Mouse (Mus musculus): ENCODE measurements around the gene Dmrta2.

Gene Dmrta2

GRCm38 (mm10) chr4:109977148-109978067 is at the start of gene Dmrta2:
TSS of gene Dmrta2 (plus strand) at chr4:109978053.
- in situ Hi-C loops (cut with MboI, MseI): no loop called here

- in situ Hi-C loops (cut with MboI, MseI): no loop called here
Measured at GRCm38 (mm10) chr4:109929058-109929457, 48.8 kb upstream of the Dmrta2 start.

DNA sequence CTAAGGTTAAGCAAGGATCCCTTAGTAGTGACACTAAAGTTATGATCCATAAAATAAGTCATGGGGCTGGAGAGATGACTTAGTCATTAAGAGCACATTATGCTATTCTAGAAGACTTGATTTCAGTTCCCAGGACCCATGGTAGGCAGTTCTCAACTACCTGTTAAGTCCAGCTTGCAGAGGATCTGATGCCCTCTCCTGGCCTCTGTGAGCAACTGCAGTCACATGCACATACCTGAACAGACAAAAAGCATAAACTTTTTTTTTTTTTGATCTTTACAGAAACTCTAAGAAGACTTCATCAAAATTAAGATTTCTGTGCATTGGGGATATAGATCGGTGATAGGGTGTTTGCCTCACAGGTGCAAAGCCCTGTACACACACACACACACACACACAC is 47.4 kb upstream of the Dmrta2 start:
- in situ Hi-C loops (cut with MboI, MseI): no loop called here

- in situ Hi-C loops (cut with MboI, MseI): no loop called here
Measured at GRCm38 (mm10) chr4:109930935-109931334, 46.9 kb upstream of the Dmrta2 start.

- in situ Hi-C loops (cut with MboI, MseI): loop anchor here in 1 of 2 experiments (5.0 kb wide), 1 partner anchor 184 kb away; no protein-coding TSS in a partner anchor
Measured at GRCm38 (mm10) chr4:109936557-109936956, 41.3 kb upstream of the Dmrta2 start.

DNA sequence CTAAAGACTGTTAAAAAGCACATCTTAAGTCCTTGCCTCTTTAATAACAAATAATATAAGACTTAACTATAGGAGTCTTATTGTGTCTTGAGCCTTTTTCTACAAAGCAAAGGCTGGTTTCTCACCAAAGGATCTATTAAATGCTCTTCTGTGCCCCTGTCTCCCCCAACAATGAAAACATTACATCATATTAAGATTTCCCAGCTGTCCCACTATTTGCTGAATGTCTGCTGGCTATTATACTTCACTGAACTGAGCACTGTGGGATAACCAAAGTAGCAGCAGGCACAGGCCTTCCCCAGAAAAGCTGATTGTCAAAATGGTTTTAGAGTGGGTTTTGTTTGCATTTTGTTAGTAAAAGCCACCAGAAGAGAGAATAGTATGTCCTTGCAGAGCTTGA is 38.6 kb upstream of the Dmrta2 start:
- in situ Hi-C loops (cut with MboI, MseI): loop anchor here in 1 of 2 experiments (5.0 kb wide), 1 partner anchor 187 kb away; no protein-coding TSS in a partner anchor

- in situ Hi-C loops (cut with MboI, MseI): no loop called here
Measured at GRCm38 (mm10) chr4:109945554-109945953, 32.3 kb upstream of the Dmrta2 start.

- in situ Hi-C loops (cut with MboI, MseI): no loop called here
Measured at GRCm38 (mm10) chr4:109949307-109949706, 28.5 kb upstream of the Dmrta2 start.

DNA sequence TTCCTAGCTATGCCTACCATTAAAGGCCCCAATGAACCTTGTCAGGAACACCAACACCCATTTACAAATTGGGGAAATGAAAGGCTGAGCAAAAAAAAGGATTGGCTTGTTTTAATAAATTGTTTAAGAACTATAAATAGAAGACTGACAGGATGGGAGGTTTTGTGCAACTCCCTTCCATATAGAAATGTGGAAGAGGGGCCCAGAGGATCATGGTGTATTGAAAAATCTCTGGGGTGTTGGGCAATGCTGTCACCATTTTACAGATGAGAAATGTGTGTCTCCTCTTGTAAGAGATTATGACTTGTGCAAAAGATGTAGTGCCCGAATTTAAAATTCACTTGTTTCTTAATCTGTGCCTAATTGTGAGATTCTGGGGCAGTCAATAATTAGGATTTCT is 24.3 kb upstream of the Dmrta2 start:
- in situ Hi-C loops (cut with MboI, MseI): no loop called here

- in situ Hi-C loops (cut with MboI, MseI): no loop called here
Measured at GRCm38 (mm10) chr4:109960201-109960935, 17.5 kb upstream of the Dmrta2 start.

DNA sequence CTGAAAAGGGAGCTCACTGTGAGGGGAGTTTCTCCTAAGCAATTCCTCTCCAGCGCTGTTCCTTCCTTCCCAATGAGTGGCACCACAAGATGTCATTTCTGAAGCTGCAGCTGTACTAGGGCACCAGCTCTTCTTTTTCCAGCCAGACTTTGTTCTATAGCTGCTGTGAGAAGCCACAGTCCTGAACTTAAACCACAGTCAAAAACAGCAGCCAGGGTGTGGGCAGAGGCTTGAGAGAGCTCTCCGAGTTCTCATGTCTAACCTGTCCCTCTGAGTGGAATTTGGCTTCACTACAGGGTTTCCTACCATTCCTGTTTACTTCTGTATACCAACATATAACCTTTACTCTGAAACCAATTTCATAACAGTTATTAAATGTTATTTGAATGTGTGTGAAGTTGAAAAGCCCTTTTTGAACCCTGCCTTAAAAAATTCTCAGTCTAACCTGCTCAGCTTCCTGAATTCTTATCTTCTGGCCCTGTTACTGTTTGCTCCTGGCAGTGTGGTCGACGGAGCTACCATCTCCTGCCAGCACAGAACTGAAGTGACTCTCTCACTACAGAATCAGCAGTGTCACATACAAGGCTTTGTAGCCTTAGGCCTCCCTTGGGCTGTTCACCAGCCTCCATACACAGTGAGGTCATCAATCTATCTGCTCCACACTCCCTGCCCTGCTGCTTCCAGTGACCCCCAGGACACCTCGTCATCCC is 14.1 kb upstream of the Dmrta2 start:
- in situ Hi-C loops (cut with MboI, MseI): no loop called here

DNA sequence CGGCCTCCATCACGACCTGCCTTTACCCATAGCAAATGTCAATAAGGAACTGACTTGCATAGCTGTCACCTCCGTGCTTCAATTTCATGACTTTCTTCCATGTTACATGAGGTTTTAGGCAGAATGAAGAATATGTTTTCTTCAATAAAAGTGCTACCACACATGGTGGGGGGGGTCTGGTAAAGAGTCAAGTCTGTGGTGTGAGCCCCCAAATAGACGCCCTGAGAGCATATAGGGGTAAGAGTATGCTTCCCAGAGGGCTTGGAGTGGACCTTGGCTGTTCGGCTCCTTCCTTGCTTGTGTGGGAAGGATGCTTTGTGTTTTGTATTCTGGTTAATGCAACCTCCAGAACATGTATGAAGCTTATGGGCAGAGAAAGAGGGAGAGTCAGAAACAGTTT is 8.3 kb upstream of the Dmrta2 start:
- in situ Hi-C loops (cut with MboI, MseI): no loop called here

GRCm38 (mm10) chr4:109973991-109974654 is 3.7 kb upstream of the Dmrta2 start:
- in situ Hi-C loops (cut with MboI, MseI): no loop called here

- in situ Hi-C loops (cut with MboI, MseI): no loop called here
Measured at GRCm38 (mm10) chr4:109974655-109975380, 3.0 kb upstream of the Dmrta2 start.

DNA sequence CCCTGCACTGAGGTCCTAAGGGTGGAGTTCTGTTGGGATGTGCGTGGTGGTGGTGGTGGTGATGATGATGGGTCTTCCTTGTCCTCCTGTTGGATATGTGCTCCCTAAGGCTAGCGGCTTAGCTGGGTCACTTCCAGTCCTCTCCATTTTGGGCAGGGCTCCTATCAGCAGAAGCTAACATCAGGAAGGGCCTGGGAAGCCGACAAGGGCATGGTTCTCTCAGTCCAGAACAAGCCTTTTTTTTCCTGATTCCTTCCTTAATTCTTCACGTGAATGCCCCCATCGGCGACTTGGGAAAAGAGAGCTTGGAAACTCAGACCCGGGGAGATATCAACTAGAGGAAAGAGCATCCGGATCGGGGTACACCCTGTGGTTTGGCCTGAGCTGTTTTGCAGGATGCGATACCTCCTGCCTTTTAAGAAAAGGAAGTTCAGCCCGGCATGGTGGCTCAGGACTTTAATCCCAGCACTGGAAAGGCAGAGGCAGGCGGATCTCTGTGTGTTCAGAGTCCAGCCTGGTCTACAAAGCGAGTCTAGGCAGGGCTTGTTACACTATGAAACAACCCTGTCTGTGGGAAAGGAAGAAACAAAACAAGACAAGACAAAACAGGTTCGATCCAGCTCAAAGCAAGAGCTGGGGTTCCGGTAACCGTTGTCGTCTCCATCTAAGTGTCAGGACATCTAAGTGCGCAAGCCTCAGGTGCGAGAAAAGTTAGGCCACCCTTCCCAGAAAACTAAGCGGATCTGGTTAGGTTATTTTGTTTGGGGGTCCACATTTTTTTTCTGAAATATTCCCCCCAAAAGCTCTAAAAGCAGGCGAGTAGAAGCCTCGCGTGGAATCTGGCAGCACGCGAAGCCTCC is 2.2 kb upstream of the Dmrta2 start:
- in situ Hi-C loops (cut with MboI, MseI): no loop called here

DNA sequence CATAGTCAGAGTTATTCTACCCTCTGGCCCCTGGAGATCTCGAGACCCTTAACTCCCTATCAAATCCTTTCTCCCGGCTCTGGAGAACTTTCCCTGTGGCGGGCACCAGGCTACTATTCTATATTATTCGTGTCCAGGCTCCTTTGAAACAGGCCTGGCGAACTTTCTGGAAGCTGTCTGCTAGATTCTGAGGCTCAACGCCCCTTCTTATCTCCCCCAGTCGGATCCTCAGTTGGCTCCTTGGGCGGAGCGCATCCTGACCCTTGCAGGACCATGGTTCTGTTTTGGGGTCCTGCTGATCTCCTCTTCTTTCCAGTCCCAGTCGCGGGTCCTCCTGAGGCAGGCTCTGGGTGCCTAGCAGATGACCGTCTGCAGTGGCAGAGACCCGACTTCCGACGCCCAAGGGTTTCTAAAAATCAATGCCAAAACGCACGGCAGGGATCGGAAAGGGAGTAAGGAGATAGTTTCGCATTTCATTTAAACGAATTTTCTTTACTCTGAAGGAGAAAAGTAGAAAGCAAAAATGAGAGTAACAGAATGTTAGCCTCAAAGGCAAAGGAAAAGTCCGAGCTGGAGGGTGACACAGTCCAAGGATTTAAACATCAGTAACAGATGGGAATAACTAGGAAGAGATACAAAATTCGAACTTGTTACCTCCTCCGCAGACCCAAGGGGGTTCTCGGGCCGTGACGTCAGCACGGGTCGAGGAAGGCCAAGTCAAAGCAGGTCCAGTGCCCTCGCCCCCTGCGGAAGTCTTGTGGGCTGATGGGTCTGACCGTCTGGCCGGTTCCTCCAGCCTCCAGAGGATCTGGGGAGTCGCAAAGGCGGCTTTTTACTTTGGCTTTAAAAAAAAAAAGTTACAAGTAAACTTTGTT is 1.3 kb upstream of the Dmrta2 start:
- in situ Hi-C loops (cut with MboI, MseI): no loop called here

DNA sequence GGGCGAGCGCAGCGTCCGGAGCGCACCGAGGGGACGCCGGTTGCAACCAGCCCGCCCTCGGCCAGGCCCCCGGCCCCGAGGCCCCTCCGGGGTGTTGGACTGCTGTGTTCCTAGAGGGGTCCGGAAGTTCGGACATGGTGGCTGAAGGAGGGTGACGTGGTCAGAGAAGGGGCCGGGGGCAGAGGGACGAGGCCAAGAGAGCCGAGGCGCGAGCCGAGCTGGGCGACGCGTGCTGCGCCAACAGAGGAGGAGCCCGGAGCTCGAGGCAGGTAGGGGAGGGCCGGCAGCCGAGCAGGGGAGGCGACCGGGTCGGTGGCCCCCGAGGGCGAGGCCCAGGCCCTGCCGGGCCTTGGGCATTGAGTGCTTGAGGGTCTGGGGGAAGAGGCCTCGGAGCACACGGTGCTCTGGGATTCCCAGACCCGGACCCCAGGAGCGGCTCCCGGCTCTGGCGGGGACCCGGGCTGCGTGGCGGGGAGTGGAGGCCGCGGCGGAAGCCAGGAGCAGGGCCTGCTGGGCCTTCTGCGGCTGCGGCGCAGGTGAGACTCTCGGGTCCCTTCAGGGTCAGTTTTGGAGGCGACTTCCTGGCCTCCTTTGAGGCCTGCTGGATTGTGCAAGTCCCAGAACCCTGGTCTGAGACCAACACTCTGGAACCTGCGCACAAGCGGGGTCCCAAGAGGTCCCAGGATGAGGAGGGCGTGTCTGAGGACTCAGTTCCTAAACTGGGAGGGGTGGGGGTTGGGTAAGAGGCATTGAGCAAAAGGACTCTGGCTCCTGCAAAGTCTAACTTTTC is 410 bp downstream of the Dmrta2 start:
- in situ Hi-C loops (cut with MboI, MseI): no loop called here

- in situ Hi-C loops (cut with MboI, MseI): no loop called here
Measured at GRCm38 (mm10) chr4:109978858-109979340, 1.0 kb downstream of the Dmrta2 start.
